Mouse (Mus musculus): ENCODE results near the gene Cdc42ep5. TPM values are rescaled to one million over a fixed set of nuclear protein-coding genes. Genes with fewer than 3 reads are reported as not detected.

Gene Cdc42ep5
- polyA plus RNA-seq, 1 experiment, result 634 TPM

DNA sequence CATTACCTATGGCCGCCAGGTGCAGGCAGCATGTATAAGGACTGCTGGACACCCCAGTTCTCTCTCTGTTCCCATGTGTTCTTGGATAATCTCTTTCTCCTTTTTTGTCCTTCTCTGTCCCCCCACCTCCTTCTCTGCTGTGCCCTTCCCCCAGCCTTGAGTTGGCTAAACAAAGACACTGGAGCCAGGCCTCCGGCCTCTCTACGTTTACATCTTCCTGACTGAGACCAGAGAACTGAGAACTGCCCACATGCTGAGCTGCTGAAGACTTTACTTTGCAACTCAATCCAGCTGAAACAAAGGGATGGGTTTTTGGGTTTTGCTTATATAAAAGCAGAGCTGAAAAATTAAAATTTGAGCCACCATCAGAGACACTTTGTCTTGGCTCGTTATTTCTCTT lies 9.7 kb downstream of the Cdc42ep5 start:
- Histone ChIP-seq H3K36me3 (replicated peaks; ENCODE audit: low read length) (peaks cover 46% of the 10 kb centered on the region), H3K4me1 (peaks cover 58% of the 10 kb centered on the region), H3K4me3 (replicated peaks) (peak overlapping the region; percentile 69), H3K27me3 (replicated peaks) (peaks cover 6% of the 10 kb centered on the region), H3K9me3 (no peaks in the 10 kb centered on the region)
- no peak for TF ChIP-seq GATA1 (IDR thresholded peaks at IDR 0.05; ENCODE audit: borderline replicate concordance, low read length)
- TF ChIP-seq FLI1 (IDR thresholded peaks at IDR 0.05; ENCODE audit: low read length), result no peak

- peak overlapping the region; percentile 14 for H3K4me3 ChIP-seq (replicated peaks)
- peaks cover 6% of the 10 kb centered on the region for H3K27me3 ChIP-seq (replicated peaks)
- H3K9me3 ChIP-seq, result no peaks in the 10 kb centered on the region
- TF ChIP-seq FLI1 (IDR thresholded peaks at IDR 0.05; ENCODE audit: low read length) (no peak), GATA1 (IDR thresholded peaks at IDR 0.05; ENCODE audit: borderline replicate concordance, low read length) (no peak)
- peaks cover 46% of the 10 kb centered on the region for H3K36me3 ChIP-seq (replicated peaks; ENCODE audit: low read length)
- H3K4me1 ChIP-seq, result peaks cover 60% of the 10 kb centered on the region
These were observed 10.3 kb downstream of the Cdc42ep5 start for GRCm38 (mm10) chr7:4154356-4154755.

DNA sequence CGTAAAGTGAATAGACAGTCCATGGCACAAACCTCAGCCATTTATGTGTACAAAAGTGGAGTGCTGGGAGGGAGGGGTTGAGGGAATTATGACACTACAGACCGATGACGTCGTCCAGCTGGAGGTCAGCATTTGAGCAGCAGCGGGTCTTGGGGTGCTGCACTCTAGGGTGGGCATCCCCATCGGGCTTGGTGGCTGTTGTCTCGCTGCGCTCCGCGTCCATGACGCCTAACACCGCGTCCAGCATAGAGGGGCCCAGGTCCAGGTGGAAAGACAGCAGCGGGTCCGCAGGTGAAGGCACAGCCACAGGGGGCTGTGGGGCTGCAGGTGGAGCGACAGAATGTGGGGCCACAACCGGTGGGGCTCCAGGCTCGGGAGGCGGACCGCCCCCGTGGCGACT lies 13.4 kb downstream of the Cdc42ep5 start:
- Histone ChIP-seq H3K9me3 (no peaks in the 10 kb centered on the region), H3K36me3 (replicated peaks; ENCODE audit: low read length) (peaks cover 64% of the 10 kb centered on the region), H3K4me3 (replicated peaks) (peak overlapping the region; percentile 78), H3K4me1 (peaks cover 89% of the 10 kb centered on the region), H3K27me3 (replicated peaks) (peaks cover 6% of the 10 kb centered on the region)
- no peak for TF ChIP-seq FLI1 (IDR thresholded peaks at IDR 0.05; ENCODE audit: low read length)
- no peak for TF ChIP-seq GATA1 (IDR thresholded peaks at IDR 0.05; ENCODE audit: borderline replicate concordance, low read length)

DNA sequence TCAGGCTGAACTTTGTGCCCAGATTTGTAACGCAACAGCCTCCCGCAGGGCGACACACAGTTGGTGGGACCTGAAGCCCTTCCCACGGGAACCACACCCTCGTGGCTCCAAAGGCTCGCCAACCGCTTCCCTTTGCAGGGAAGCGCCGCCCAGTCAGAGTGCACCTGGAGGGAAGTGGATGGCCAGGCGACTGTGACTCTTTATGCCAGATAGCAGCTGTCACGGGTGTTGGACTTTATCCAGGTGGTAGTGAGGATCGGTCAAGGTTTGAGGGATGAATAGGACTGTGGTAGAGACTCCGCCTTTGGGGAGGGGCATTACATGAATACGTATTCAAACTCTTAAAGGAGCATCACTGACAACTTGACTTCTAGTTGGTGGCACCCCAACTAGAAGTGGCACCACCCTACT lies 13.8 kb downstream of the Cdc42ep5 start:
- no peak for TF ChIP-seq GATA1 (IDR thresholded peaks at IDR 0.05; ENCODE audit: borderline replicate concordance, low read length)
- no peak for TF ChIP-seq FLI1 (IDR thresholded peaks at IDR 0.05; ENCODE audit: low read length)
- Histone ChIP-seq H3K9me3 (no peaks in the 10 kb centered on the region), H3K36me3 (replicated peaks; ENCODE audit: low read length) (peaks cover 68% of the 10 kb centered on the region), H3K4me1 (peaks cover 90% of the 10 kb centered on the region), H3K27me3 (replicated peaks) (peaks cover 6% of the 10 kb centered on the region), H3K4me3 (replicated peaks) (peak overlapping the region; percentile 97)

DNA sequence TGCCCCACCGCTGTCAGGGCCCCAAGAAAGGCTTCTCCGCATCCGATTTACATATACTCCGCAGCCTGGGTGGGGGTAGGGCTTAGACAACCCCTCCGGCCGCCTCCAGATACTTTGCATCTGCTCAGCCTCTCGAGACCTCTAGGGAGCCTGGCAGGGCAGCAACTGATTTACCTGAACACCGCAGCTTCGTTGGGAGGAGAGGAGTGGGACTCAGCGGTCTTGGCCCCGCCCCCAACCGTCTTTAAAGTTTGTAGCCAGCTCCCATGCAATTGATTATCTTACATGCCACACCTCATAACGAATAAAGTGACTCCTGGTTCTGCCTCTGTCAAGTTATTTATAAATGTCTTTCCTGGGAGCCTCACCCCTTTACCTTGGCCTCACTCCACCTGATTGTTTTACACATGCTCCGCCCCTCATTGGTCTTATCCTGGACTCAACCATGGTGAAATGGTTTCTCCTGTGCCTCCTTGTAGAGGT lies 14.6 kb downstream of the Cdc42ep5 start, which contains the start of gene Leng9:
Gene Leng9 (minus strand): TSS at position 316 of the 483 bp plus-strand sequence.
- Histone ChIP-seq H3K4me3 (replicated peaks) (peak within 1 kb of the TSS; percentile 97), H3K4me1 (peaks cover 90% of the 10 kb centered on the region), H3K9me3 (no peaks in the 10 kb centered on the region), H3K36me3 (replicated peaks; ENCODE audit: low read length) (peaks cover 72% of the 10 kb centered on the region), H3K27me3 (replicated peaks) (peaks cover 6% of the 10 kb centered on the region)
- TF ChIP-seq GATA1 (IDR thresholded peaks at IDR 0.05; ENCODE audit: borderline replicate concordance, low read length) (no peak), FLI1 (IDR thresholded peaks at IDR 0.05; ENCODE audit: low read length) (no peak)

DNA sequence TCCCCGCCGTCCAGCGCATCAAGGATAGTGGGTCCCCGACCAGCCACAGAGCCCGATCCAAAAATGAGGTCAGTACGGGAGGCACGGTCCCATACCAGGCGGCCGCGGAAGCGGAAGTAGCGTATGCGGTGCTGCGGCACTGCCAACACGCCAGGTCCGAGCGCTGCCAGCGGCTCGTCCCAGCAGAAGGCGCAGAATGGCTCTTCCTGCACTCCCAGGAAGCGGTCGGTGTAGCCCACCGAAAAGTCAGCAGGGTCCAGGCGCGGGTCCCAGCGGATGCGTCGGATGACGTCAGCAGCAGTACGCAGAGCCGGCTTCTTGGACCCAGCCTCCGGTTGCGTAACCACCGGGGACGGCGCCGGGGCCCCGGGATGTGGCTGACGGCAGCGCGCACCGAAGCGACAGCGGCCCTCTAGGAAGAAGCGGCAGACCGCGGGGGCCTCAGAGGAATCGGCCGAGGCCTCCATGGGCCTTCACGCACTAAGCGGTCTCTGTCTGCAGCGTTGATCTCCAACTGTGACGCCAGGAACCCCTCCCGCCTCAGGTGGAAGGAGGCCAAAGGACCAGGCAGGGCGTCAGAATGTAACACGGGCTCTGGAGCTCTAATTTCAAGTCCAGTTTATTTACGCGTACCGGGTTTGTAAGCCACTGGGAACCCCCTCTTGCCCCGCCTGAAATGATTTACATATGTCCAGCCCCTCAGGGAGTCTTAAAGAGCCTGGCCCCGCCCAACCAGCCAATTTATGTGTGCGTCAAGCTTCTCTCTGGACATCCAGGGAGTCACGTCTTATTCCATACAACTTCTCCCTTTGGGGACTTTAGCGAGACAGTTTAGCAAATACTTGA lies 15.2 kb downstream of the Cdc42ep5 start:
- Histone ChIP-seq H3K27me3 (replicated peaks) (peaks cover 6% of the 10 kb centered on the region), H3K9me3 (no peaks in the 10 kb centered on the region), H3K4me1 (peaks cover 90% of the 10 kb centered on the region), H3K36me3 (replicated peaks; ENCODE audit: low read length) (peaks cover 75% of the 10 kb centered on the region), H3K4me3 (replicated peaks) (peak overlapping the region; percentile 97)
- TF ChIP-seq GATA1 (IDR thresholded peaks at IDR 0.05; ENCODE audit: borderline replicate concordance, low read length), result no peak
- TF ChIP-seq FLI1 (IDR thresholded peaks at IDR 0.05; ENCODE audit: low read length), result no peak

DNA sequence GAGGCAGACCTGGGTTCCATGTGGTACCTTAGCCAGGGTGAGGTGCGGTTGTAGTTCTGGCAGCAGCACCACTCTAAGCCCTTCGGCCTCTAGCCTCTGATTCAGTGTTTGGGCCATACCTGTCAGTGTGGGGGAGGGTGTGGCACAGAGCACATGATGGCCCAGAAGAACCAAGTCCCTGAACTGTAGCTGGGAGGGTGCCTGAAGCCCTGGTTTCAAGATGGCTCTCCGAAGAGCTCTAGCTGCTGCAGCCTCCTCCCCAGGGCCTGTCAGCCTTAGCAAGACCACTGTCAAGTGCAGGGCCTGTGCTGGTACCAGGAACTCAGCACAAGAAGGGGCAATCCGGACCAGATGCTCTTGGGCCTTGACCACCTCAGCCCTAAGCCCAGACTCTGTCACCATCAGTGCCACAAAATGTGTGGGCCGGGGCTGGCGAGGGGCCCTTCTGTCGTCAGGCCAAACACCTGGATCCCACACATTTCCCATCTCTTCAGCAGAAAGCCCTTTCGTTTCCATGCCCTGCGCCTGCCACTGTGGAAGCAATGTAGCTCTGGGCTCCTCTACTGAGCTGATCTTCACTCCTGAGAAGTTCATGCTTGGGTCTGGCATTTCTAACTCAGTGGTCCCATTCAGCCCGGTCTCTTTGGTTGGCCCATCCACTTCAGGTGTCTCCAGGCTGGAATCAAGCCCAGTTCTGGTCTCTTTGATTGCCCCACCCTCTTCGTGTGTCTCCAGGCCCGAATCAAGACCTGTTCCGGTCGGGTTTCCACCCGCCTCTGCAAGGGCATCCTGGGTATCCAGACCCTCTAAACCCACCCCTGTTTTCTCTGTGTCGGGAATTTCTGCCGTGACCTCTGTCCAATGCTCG lies 16.1 kb downstream of the Cdc42ep5 start:
- Histone ChIP-seq H3K9me3 (no peaks in the 10 kb centered on the region), H3K36me3 (replicated peaks; ENCODE audit: low read length) (peaks cover 77% of the 10 kb centered on the region), H3K4me3 (replicated peaks) (peak overlapping the region; percentile 97), H3K4me1 (peaks cover 88% of the 10 kb centered on the region), H3K27me3 (replicated peaks) (peaks cover 6% of the 10 kb centered on the region)
- TF ChIP-seq GATA1 (IDR thresholded peaks at IDR 0.05; ENCODE audit: borderline replicate concordance, low read length) (no peak), FLI1 (IDR thresholded peaks at IDR 0.05; ENCODE audit: low read length) (no peak)

- H3K4me3 ChIP-seq (replicated peaks), result peak overlapping the region; percentile 97
- H3K36me3 ChIP-seq (replicated peaks; ENCODE audit: low read length), result peaks cover 80% of the 10 kb centered on the region
- TF ChIP-seq GATA1 (IDR thresholded peaks at IDR 0.05; ENCODE audit: borderline replicate concordance, low read length), result no peak
- H3K4me1 ChIP-seq, result peaks cover 82% of the 10 kb centered on the region
- peaks cover 6% of the 10 kb centered on the region for H3K27me3 ChIP-seq (replicated peaks)
- no peaks in the 10 kb centered on the region for H3K9me3 ChIP-seq
These were observed 16.8 kb downstream of the Cdc42ep5 start for GRCm38 (mm10) chr7:4147836-4148235.

DNA sequence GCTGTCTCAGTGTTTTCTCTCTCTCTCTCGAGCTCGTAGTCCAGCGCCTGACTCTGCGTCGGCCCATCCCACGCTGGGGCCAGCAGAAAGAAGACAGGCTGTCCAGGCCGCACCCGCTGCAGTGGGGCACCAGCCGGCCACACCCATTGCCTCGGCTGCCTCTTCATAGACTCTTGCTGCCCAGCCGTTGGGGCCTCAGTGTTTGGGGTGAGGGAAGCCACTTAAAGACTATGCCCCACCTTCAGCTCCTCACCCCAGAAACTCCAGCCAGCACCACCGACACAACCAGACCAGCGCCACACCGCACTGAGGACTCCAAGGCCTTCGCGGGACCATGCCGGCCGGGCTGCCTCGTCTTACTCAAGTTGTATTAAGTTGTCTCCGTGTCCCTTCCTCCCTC lies 17.3 kb downstream of the Cdc42ep5 start:
- TF ChIP-seq GATA1 (IDR thresholded peaks at IDR 0.05; ENCODE audit: borderline replicate concordance, low read length), result no peak
- TF ChIP-seq FLI1 (IDR thresholded peaks at IDR 0.05; ENCODE audit: low read length), result no peak
- peaks cover 6% of the 10 kb centered on the region for H3K27me3 ChIP-seq (replicated peaks)
- H3K9me3 ChIP-seq, result no peaks in the 10 kb centered on the region
- peak overlapping the region; percentile 82 for H3K4me3 ChIP-seq (replicated peaks)
- H3K4me1 ChIP-seq, result peaks cover 78% of the 10 kb centered on the region
- H3K36me3 ChIP-seq (replicated peaks; ENCODE audit: low read length), result peaks cover 84% of the 10 kb centered on the region
